Mouse (Mus musculus): ENCODE results near the gene Paqr9. TPM values are rescaled to one million over a fixed set of nuclear protein-coding genes. Genes with fewer than 3 reads are reported as not detected.
A peak's percentile ranks its signal among the peaks of the same experiment; 100 is the strongest.
"Not testable (repeated sequence)": the region's sequence is repeated elsewhere in the genome, so short reads cannot be mapped to it uniquely, and the experiment has no call there.

The Paqr9 gene
- 10 to 100 TPM; 50.6 to 51.6 TPM for total RNA-seq (2021)

- peak; percentile 54 to 59 for DNase-seq
These were observed at the start of gene Paqr9 for GRCm38 (mm10) chr9:95559059-95559935. Gene Paqr9 (plus strand): TSS chr9:95559657.

- no peak for DNase-seq
These were observed 48.6 kb upstream of the Paqr9 start for GRCm38 (mm10) chr9:95510693-95511404.

GRCm38 (mm10) chr9:95511472-95512330, 47.8 kb upstream of the Paqr9 start, which contains the start of gene U2surp:
Gene U2surp (minus strand): TSS chr9:95511996.
- peak; percentile 94 to 97 for DNase-seq

GRCm38 (mm10) chr9:95512331-95513030, 47.0 kb upstream of the Paqr9 start:
- DNase-seq, result no peak

- no peak for DNase-seq
These were observed 45.7 kb upstream of the Paqr9 start for GRCm38 (mm10) chr9:95513776-95514175.

- DNase-seq, result not testable (repeated sequence)
These were observed 45.1 kb upstream of the Paqr9 start for GRCm38 (mm10) chr9:95514361-95514760.

- no peak for DNase-seq
These were observed 38.9 kb upstream of the Paqr9 start for GRCm38 (mm10) chr9:95520563-95520962.

- DNase-seq, result no peak
These were observed 38.4 kb upstream of the Paqr9 start for GRCm38 (mm10) chr9:95521031-95521430.

GRCm38 (mm10) chr9:95521566-95521965, 37.9 kb upstream of the Paqr9 start:
- DNase-seq, result no peak

GRCm38 (mm10) chr9:95522561-95522960, 36.9 kb upstream of the Paqr9 start:
- DNase-seq, result no peak

- no peak for DNase-seq
These were observed 34.1 kb upstream of the Paqr9 start for GRCm38 (mm10) chr9:95525376-95525775.

GRCm38 (mm10) chr9:95525961-95526360, 33.5 kb upstream of the Paqr9 start:
- DNase-seq, result no peak

GRCm38 (mm10) chr9:95527676-95528075, 31.8 kb upstream of the Paqr9 start:
- no peak for DNase-seq

GRCm38 (mm10) chr9:95531144-95531543, 28.3 kb upstream of the Paqr9 start:
- peak in 1 of 2 experiments; percentile 23 for DNase-seq

- DNase-seq, result no peak
These were observed 25.6 kb upstream of the Paqr9 start for GRCm38 (mm10) chr9:95533817-95534216.

GRCm38 (mm10) chr9:95539176-95539800, 20.2 kb upstream of the Paqr9 start:
- DNase-seq, result no peak

GRCm38 (mm10) chr9:95540487-95540886, 19.0 kb upstream of the Paqr9 start:
- DNase-seq, result no peak

GRCm38 (mm10) chr9:95541208-95541607, 18.2 kb upstream of the Paqr9 start:
- DNase-seq, result no peak

- DNase-seq, result no peak
These were observed 17.6 kb upstream of the Paqr9 start for GRCm38 (mm10) chr9:95541650-95542432.

GRCm38 (mm10) chr9:95542475-95542874, 17.0 kb upstream of the Paqr9 start:
- DNase-seq, result no peak

GRCm38 (mm10) chr9:95544598-95544997, 14.9 kb upstream of the Paqr9 start:
- no peak for DNase-seq

Data from layer of hippocampus, postnatal 36 days (tissue).